Mouse (Mus musculus): ENCODE data around the gene Scube3.
"Not testable (repeated sequence)": the region's sequence is repeated elsewhere in the genome, so short reads cannot be mapped to it uniquely, and the experiment has no call there.

Gene Scube3

DNA sequence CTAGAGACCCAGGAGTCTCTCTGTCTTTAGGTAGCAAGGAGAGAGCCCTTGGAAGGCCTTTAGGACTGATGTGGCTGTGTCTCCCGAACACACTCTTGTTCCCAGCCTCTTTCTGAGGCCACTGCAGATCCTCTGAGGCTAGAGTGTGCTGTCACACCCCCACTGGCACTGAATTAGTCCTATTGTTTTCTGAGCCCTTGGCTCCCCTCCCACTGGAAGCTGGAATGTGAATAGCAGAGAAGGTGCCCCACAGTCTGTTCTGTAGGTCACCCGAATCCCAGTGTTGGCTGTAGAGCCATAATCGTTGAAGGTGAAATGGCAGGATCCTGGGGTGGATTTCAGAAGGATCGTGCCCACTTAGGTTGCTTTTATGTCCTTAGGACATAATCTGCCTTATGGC lies 38.4 kb downstream of the Scube3 start:
- peak in 1 of 2 experiments; percentile 37 for DNase-seq

DNA sequence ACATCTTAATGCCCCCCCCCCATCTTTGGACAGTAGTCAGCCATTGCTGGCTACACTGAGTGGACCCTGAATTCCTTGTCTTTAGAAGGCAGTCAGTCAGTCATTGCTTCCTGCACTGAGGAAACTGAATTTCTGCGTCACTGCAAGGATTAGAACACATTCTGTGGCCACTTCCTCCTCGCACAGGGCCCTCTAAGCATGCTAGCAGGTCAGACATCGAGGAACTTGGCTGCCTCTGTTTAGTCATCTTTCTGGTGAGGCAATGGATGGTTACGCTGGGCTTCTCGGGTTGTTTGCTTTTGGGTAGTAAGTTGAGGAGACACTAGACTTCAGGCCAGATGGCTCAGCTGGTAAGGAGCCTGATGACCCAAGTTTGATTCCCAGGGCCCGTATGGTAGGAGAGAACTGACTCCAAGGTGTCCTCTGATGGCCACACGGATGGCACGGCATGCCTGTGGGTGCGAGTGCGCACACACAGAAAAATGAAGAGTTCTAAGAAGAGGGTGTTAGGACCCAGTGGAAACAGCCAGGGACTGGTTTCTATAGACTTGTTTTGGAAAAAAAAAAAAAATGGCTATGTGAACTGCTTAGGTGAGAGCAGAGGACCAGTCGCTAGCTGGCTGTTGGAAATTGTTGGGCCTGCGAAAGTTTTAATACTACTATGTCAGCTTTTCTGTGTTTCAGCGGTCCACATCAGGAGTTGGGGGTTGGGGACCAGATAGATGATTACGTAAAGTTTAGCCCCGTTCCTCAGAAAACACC lies 39.0 kb downstream of the Scube3 start:
- DNase-seq: no peak

DNA sequence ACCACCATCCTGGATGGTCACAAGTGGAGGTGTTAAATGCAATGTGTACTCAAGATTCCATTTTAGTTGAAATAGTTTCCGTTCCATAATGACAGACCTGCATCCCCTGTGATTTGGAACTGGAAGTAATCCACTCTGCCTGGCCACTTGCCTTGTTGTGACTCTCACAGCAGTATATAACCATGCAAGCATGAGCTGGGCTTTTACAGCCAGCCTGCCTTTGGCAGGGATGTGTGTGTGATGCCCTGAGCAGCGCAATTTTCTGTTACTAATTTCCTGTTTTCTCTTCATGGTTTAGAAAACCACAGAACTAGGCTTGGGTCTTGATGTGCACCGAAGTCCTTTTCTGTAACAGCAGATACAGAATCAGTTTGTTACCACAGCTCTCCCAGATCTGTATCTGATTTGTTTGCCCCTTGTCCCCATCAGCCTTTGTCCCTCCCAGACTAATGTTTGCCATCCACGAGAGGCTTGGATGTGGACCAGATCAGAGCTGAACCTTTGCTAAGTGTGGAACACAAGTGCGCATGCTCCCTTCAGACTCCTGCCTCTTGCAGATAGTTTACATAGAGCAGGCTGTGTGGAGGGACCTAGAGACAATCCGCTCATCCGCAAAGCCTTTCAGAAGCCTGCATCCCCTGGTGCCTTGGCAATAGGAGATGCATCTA lies 43.2 kb downstream of the Scube3 start:
- DNase-seq: no peak

DNA sequence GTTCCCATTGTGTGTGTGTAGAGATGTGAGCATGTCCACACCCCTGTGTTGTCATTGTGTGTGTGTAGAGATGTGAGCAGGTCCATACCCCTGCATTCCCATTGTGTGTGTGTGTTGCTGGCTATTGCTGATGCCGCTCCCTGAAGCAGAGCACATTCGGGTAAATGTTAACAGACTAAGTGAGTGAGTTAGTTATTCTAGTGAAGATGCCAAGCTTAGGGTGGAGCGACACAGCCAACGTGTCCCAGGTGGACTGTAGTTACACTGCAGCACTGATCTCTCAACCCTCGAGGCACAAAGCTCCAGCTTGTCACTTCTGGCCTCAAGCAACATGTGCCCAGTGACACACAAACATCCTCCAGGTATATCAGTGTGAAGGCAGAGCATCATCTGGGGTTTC lies 46.4 kb downstream of the Scube3 start:
- no peak for DNase-seq

DNA sequence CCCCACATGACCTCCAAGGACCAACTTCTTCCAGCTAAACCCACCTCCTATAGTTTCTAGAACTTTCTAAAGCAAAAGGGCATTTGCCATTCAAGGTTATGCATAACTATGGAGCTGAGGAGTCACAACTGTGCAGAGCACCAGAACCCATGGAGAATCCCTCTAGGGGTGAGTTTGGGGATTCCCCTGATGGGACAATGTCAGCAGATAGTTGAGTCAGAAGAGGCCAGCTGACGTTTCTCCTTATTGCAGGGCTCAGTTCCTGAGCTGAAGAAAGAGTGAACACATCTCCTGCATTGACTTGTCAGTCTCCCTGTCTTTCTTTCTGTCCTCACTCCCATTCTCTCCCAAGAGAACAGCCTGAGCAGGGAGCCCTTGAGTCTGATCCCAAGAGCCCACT lies 50.8 kb downstream of the Scube3 start:
- no peak for DNase-seq

DNA sequence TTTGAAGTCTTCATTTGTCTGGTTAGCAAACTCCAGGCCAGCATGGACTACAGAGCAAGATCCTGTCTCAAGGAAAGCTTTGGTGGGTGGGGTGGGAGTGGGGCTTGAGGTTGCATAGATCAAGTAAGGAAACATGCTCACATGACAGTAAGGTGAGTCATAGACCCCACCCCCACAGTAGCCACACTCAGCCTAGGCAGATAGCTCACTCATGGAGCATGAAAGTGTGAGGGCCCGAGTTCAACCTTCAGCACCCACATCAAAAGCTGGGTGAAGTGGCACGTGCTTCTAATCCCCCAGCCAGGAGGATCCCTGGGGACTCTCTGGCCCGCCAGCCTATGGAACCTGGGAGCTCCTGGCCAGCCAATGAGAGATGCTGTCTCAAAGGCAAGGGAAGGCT lies 51.6 kb downstream of the Scube3 start:
- DNase-seq: no peak

DNA sequence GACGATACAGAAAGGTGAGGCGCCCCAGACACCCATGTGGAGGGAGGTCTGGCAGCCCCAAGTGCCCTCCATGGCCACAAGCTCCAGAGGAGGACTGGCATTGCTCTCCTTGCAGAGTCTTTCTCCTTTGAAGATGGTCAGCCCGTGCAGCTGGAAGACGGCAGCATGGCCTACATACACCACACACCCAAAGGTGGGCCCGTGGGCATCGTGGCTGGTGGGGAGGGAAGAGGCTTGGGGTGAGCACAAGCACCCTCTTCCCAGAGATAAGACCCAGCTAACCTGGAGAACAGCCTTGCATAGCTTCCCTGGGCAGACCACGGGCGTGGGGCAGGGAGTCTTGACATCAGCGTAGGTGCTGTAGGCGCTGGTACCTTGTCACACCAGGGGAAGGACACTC lies 53.1 kb downstream of the Scube3 start:
- no peak for DNase-seq

DNA sequence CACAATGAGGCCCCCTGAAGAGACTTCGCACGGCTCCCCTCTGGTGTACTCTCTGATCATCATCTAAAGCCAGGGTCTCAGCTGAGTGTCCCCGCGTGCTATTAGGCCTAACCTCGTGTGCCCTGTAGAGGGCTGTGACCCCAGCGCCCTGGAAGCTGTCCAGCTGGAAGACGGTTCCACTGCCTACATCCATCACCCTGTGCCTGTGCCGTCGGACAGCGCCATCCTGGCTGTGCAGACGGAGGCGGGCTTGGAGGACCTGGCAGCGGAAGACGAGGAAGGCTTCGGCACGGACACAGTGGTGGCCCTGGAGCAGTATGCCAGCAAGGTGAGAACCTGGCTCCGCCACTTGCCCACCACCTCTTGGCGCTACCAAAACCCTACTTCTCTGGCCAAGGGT lies 55.7 kb downstream of the Scube3 start:
- DNase-seq: no peak

DNA sequence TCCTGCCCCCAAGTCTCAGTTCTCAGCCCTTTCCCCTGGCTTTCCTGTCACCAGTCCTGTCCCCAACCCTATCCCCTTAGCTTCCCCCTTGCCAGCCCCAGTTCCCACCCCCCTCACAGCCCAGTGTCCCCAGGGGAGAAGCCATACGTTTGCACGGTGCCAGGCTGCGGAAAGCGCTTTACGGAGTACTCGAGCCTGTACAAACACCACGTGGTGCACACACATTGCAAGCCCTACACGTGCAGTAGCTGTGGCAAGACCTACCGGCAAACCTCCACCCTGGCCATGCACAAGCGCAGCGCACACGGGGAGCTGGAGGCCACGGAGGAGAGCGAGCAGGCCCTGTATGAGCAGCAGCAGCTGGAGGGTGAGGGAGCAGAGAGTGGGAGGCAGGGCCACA lies 60.0 kb downstream of the Scube3 start:
- DNase-seq: no peak

DNA sequence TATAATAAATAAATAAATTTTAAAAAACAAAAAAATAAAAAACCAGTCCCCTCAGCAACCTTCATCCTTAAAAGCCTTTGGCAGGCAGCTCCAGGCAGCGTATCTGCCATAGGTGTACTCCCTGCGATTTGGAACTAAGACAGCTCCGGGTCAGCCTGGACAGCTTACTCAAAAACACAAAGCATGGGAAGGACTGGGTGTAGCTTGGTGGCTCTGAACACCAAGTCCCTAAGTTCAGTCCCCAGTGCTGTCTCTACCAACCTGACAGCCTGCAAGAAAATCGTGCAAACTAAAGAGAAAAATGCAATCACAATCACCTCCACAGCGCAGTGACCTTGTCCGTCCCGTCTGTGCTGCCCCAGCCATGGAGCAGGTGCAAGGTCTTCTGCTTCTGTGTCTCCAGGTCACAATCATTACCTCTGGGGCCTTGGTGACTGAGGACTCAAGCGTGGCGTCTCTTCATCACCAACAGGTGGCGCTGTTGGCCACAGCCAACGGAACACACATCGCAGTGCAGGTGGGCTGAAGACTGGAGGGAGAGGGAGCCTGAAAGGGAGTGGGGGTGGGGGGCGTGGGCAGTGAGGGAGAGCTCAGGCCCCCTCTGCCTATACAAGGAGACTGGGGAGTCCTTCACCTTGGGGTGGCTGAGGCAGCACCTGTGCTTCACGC lies 62.2 kb downstream of the Scube3 start:
- peak; percentile 70 to 77 for DNase-seq

DNA sequence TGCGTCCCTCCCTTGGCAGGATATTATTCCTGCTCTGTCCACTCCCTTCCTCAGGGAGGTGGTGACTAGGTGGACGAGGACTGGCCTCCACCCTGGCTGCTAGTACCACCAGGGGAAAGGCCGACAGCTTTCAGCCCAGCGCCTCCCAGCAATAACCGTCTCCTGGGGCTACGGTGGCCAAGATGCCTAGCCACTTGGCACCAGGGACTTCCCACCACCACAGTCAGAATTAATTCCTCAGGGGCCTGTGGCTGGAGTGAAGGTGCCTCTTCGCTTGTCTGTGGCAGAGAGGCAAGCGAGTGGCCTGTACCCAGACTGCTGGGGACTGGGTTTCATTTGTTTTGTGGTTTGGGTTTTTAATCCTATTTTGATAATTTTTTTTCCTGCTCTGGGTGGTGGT lies 63.5 kb downstream of the Scube3 start:
- DNase-seq: no peak

DNA sequence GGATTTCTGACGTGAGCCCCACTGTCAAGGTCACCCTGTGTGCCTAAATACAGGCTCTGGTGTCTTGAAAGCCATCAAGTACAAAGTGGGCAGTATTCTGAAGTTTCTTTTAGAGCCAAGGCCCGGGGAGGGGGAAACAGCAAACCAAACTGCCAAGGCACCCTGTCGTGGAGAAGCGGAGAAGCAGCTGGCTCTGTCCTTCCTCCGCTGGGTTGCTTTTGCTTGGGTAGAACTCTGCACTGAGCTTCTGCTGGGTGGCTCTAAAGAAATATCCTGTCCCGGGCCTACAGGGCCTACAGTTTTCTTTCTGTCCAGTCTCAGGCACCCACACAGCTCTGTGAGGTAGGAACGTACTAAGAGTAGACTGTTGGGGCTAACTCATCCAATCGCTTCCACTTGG lies 65.2 kb downstream of the Scube3 start:
- peak in 1 of 2 experiments; percentile 16 for DNase-seq

DNA sequence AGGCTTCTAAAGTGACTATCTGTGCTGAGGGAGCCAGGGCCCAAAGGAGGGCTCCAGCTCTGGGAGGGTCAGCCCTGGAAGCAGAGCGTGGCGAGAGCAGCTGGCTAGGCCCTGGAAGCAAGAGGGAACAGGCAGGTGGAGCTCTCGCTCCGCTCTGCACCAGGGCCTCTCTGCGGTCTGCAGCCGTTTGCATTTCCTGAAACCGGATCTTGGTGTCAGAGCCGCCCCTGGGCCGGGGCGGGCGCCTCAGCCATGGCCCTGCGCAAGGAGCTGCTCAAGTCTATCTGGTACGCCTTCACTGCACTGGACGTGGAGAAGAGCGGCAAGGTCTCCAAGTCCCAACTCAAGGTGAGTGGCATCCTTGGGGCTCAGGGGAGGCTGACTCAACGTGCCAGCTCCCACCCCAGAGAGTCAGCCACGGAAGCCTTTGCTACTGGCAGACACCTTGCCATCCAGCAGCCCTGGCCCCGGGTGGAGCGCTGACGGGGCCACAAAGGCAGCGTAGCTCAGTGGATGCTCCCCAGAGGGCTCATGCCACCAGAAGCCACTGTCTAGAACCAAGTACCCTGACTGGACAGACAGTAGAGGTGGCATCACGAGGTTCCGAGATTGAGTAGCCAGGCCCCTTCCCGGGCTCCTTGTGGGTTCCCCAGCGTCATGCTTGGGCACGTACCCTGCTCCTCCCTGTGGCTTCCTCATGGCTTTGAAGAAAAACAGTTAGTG lies 65.8 kb downstream of the Scube3 start, which contains the start of gene Def6:
TSS of gene Def6 (plus strand) at position 188 of the 723 bp plus-strand sequence.
- peak; percentile 85 to 92 for DNase-seq

DNA sequence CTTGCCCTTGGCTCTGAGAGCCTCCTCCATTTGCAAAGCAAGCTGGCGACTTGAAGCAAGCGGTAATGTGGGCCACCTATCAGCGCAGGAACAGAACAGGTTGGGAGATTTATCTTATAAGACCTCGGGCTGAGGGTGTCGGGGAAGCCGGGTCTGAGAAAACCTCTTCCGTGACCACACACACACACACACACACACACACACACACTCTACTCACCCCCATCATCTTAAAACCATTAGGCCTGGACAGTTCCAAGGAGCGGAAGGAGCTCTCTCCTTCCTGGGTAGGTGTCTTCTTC lies 66.3 kb downstream of the Scube3 start:
- DNase-seq: no peak

DNA sequence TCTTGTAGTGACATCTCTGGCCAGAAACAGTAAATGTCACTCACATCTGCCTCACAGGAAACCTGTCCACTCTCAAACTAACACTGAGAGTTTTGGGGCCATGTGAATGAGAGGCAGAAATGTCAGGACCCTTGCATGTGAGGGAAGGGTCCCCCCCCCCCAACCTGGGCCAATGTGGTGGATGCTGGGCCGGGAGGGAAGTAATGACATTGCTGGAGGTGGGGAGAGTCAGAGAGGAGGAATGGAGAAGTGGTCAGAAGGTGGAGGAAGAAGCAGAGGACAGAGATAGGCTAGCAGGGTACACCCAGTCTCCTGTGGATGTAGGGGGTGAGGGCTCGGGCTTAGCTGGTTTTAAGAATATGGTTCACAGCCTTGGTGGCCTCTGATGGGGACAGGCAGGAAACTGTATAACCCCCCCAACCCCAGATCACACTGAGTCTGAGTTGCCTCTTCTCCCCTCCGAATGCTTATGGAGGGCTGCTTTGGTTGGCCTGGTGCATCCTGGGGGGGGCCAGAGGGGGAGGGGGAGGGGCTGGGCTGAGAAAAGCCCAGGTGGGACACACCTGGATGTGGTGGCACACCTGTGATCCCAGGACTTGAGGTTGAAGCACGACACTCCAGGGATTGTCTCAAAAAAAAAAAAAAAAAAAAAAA lies 67.6 kb downstream of the Scube3 start:
- DNase-seq: no peak

DNA sequence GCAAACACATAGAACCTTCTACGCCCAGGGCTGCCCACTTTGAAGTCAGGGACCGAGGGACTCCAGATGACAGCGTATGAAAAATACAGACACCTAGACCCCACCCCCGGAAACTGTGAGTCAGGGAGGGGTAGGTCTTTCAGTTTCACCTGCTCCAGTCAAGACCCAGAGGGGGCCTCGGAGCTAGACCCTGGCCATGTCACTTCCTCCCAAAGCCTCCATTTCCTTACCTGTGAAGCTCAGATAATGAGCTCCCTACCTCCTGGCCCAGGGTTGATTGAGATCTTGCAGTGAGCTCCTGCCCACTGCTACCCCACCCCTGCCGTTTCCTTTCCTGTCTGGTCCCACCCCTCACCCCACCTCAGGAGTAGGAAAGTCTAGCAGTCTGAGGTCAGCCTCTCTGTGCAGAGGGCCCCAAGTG lies 70.0 kb downstream of the Scube3 start:
- DNase-seq: no peak

DNA sequence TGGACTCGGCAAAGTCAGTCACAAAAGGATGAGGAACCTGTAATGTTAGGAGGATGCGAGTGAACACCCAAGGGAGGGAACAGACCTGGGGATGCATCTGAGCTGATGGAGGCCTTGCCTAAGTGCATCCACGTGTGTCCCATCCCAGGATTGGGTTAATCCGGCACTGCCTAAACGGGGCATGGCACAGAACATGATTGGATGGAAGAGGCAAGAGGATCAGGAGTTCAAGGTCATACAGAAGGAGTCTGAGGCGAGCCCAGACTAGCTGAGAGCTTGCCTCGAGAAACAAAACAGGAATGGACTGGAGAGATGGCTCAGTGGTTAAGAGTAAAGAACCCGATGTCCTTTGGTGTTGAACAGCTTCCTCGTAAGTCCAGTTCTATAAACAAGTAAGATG lies 70.5 kb downstream of the Scube3 start:
- no peak for DNase-seq

DNA sequence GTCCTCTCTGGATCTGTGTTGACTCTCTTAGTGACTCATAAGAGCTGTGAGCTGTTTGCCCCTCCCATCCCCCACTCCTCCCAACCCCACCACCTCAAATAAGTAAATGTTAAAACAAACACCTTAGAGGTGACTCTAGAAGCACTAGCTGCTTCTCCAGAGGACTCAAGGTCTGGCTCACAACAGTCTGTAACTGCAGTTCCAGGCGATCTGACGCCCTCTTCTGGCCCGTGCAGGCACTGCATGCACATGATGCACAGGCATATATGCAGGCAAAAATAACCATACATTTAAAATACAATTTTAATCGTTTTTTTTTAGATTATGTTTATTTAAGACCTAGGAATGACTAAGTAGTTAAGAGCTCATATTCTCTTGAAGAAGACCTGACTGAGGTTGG lies 71.3 kb downstream of the Scube3 start:
- DNase-seq: peak; percentile 51 to 56

DNA sequence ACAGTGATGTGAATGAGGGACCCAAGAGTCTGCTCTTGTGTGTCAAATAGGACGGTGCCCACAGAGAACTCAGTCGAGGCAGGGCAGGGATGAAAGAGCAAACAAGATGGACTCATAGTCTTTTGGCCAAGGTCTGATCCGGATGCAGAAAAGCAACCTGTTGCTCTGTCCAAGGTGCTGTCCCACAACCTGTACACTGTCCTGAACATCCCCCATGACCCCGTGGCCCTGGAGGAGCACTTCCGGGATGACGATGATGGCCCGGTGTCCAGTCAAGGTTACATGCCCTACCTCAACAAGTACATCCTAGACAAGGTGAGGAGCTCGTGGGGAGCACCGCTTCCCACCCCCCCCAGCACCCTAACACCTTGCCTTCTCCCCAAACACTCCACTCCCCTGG lies 74.8 kb downstream of the Scube3 start:
- no peak for DNase-seq

DNA sequence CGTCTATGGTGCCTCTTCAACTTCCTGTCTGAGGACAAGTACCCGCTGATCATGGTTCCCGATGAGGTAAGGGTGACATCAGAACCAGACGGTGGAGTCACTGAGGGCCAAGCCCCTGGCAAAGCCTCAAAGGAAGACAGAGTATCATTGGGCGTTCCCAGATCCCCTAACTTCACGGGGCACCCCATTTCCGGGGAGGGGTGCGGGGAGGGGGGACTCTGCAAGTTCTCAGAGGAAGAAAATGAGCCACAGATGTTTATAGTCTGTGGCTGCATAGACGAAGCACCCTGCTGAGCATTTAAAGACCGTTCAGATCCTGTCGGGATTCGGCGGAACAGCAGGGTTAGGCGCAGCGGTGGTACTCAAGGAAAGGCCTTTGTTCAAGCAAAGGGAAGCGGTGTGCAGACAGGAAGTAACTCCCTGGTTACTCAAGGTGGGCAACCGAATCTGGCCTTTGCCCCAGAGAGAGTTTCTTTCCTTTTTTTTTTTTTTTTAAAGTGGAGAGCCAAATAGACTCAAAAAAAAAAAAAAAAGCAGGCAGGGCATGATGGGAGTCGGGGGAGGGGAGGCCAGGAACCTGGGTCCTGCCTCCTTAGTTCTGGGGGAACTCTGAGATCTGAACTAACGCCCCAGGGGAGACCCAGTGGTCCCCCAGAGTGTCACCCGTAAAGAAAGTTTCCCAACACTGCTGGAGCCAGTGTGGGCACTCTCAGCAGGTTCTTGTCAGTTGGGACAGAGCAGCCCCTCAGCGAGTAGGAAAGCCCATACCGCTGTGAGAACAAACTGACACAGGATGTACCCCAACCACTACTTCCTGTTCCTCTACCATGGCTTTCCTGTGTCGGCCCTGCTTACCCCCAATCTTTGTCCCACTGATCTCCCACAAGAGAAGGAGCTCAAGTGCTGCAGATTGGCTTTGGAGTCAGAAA lies 76.0 kb downstream of the Scube3 start:
- peak in 1 of 2 experiments; percentile 48 for DNase-seq

DNA sequence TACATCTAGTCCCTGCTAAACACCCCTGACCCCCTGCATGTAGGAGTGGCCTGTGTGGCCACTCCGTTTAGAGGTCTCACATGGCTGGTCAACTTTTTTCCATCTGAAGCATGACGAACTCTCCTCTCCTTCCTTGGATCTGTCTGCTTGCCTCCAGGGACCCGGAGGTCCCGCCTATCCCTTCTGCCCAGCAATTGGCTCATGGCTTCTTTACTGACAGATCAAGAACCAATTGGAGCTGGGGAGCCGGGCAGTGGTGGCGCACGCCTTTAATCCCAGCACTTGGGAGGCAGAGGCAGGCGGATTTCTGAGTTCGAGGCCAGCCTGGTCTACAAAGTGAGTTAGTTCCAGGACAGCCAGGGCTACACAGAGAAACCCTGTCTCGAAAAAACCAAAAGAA lies 80.5 kb downstream of the Scube3 start:
- DNase-seq: not testable (repeated sequence)

All from kidney, postnatal 4 days (tissue).